Mouse (Mus musculus): ENCODE results near the gene Olfr102.
A peak's percentile ranks its signal among the peaks of the same experiment; 100 is the strongest.

The Olfr102 gene

GRCm38 (mm10) chr17:37316954-37317353 is at the start of gene Olfr102:
TSS of gene Olfr102 (minus strand) at chr17:37317054.
- DNase-seq = no peak

- DNase-seq = no peak
These were observed 42.4 kb upstream of the Olfr102 start, which contains the start of gene Olfr104-ps for GRCm38 (mm10) chr17:37359282-37359681. TSS of gene Olfr104-ps (plus strand) at chr17:37359582.

GRCm38 (mm10) chr17:37339598-37339997 is 22.7 kb upstream of the Olfr102 start, which contains the start of gene Olfr103:
TSS of gene Olfr103 (minus strand) at chr17:37339698.
- DNase-seq = no peak

GRCm38 (mm10) chr17:37310146-37310699 is 6.6 kb downstream of the Olfr102 start:
- no peak for DNase-seq

GRCm38 (mm10) chr17:37308483-37308882 is 8.4 kb downstream of the Olfr102 start:
- no peak for DNase-seq

GRCm38 (mm10) chr17:37304213-37304612 is 12.6 kb downstream of the Olfr102 start, which contains the start of gene Olfr101:
TSS of gene Olfr101 (minus strand) at chr17:37304313.
- no peak for DNase-seq

GRCm38 (mm10) chr17:37283360-37283759 is 33.5 kb downstream of the Olfr102 start, which contains the start of gene Olfr99:
TSS of gene Olfr99 (minus strand) at chr17:37283460.
- no peak for DNase-seq

- DNase-seq = no peak
These were observed 36.5 kb downstream of the Olfr102 start for GRCm38 (mm10) chr17:37280331-37280730.

- no peak for DNase-seq
These were observed 40.3 kb downstream of the Olfr102 start for GRCm38 (mm10) chr17:37276573-37276972.

- no peak for DNase-seq
These were observed 41.1 kb downstream of the Olfr102 start for GRCm38 (mm10) chr17:37275626-37276248.

GRCm38 (mm10) chr17:37270702-37271092 is 46.2 kb downstream of the Olfr102 start:
- peak; percentile 49 to 54 for DNase-seq

- DNase-seq = peak; percentile 51 to 92
These were observed 46.7 kb downstream of the Olfr102 start, which contains the start of gene H2-M3 for GRCm38 (mm10) chr17:37270058-37270701. TSS of gene H2-M3 (plus strand) at chr17:37270220.

- DNase-seq = no peak
These were observed 53.2 kb downstream of the Olfr102 start, which contains the start of gene Olfr98 for GRCm38 (mm10) chr17:37263626-37264025. TSS of gene Olfr98 (minus strand) at chr17:37263749.
